Mouse (Mus musculus) embryonic facial prominence, embryonic 11.5 days (tissue): ENCODE data around the gene Prmt2. TPM values are rescaled to one million over a fixed set of nuclear protein-coding genes. Genes with fewer than 3 reads are reported as not detected.

ENCODE experiments used
- ATAC-seq: fragments of 200-750 bp; cut with Nextera tagmentation; replicated peaks from 2 replicates; pipeline ENCODE4 v1.8.0; 2017; ENCODE audit warnings: low read depth; ENCODE audit not compliant: insufficient number of reproducible peaks, low FRiP score, low TSS enrichment
- DNase-seq: peaks from one replicate; pipeline ENCODE4 v3.0.0-alpha.2; 2015; ENCODE audit warnings: low spot score
- H3K27ac ChIP-seq: fragments of 300-500 bp; sonication (generic); replicated peaks from 2 replicates; pipeline ENCODE4 v1.5.1; 2014; ENCODE audit warnings: mild to moderate bottlenecking, low read depth, low read length, control low read depth
- H3K27me3 ChIP-seq: fragments of 300-500 bp; sonication (generic); 2 replicates; pipeline ENCODE4 v1.6.1; 2014; ENCODE audit warnings: mild to moderate bottlenecking, low read length, moderate library complexity, mixed read lengths; ENCODE audit not compliant: control insufficient read depth, insufficient read depth
- H3K36me3 ChIP-seq: fragments of 300-500 bp; sonication (generic); replicated peaks from 2 replicates; pipeline ENCODE4 v1.6.1; 2014; ENCODE audit warnings: low read depth, mild to moderate bottlenecking, low read length, moderate library complexity, mixed read lengths; ENCODE audit not compliant: control insufficient read depth, insufficient read depth
- H3K4me1 ChIP-seq: fragments of 300-500 bp; sonication (generic); 2 replicates; pipeline ENCODE4 v1.6.1; 2014; ENCODE audit warnings: low read length, mixed read lengths; ENCODE audit not compliant: control insufficient read depth, insufficient read depth
- H3K4me2 ChIP-seq: fragments of 300-500 bp; sonication (generic); 2 replicates; pipeline ENCODE4 v1.6.1; 2014; ENCODE audit warnings: low read depth, mild to moderate bottlenecking, control low read depth, low read length, moderate library complexity
- H3K4me3 ChIP-seq: fragments of 300-500 bp; sonication (generic); 2 replicates; pipeline ENCODE4 v1.5.1; 2014; ENCODE audit warnings: low read depth, low read length, control low read depth
- H3K9ac ChIP-seq: fragments of 300-500 bp; sonication (generic); replicated peaks from 2 replicates; pipeline ENCODE4 v1.6.1; 2014; ENCODE audit warnings: mild to moderate bottlenecking, control low read depth, low read length
- H3K9me3 ChIP-seq: fragments of 300-500 bp; sonication (generic); replicated peaks from 2 replicates; pipeline ENCODE4 v1.6.1; 2016; ENCODE audit warnings: mild to moderate bottlenecking, low read length, inconsistent platforms, mixed read lengths; ENCODE audit not compliant: control insufficient read depth
- WGBS: fragments of 180-500 bp; shearing (Covaris S2); extraction: QIAGEN DNeasy Blood & Tissue Kit; methylation state at CpG from one replicate; pipeline ENCODE4 v1.1.7; 2014; 5-methylcytosine and 5-hydroxymethylcytosine counted together
- microRNA counts: library from miRNA; unstranded; fragments of <30 nt; microRNA quantifications from one replicate; lab custom pipeline; 2016
- microRNA-seq: library from miRNA; unstranded; fragments of <30 nt; microRNA quantifications from one replicate; pipeline ENCODE4, GENCODE M21; 2016; ENCODE audit warnings: borderline number of aligned reads
- polyA plus RNA-seq: library from polyadenylated mRNA; unstranded; fragments of >200 nt; fragmentation: Nextera tagmentation; extraction: Ambion mirVana; gene quantifications from 2 replicates; pipeline ENCODE4 v1.2.1, GENCODE M21; 2014

The Prmt2 gene
- polyA plus RNA-seq, 1 experiment from 2014 or later = 65.3 TPM

DNA sequence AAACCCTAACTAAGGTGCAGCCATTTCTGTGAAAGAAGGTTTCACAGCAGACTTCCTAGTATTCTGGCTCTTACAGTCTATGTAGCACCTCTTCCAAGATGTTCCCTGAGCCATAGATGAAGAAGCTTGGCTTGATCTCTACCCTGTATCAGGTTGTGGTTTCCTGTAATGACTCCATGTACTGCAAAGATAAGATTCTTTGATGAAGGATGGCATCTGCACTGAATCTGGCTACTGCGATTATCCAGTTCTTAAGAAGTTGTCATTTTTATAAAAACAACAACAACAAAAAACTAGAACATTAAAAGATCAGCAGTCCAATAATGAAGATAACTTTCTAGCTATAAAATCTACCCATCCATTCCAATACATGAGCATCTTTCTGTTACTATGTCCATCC lies 49.7 kb downstream of the Prmt2 start:
- Histone ChIP-seq H3K36me3 (no peaks in the 10 kb centered on the region), H3K27ac (no peak overlapping the region), H3K27me3 (no peaks in the 10 kb centered on the region), H3K4me3 (no peak overlapping the region), H3K4me1 (no peaks in the 10 kb centered on the region), H3K9me3 (no peaks in the 10 kb centered on the region), H3K9ac (no peak overlapping the region), H3K4me2 (no peak overlapping the region)
- no peak for DNase-seq
- ATAC-seq = no peak
- 95% methylated on average over 1 of the region's 1 CpGs for WGBS

DNA sequence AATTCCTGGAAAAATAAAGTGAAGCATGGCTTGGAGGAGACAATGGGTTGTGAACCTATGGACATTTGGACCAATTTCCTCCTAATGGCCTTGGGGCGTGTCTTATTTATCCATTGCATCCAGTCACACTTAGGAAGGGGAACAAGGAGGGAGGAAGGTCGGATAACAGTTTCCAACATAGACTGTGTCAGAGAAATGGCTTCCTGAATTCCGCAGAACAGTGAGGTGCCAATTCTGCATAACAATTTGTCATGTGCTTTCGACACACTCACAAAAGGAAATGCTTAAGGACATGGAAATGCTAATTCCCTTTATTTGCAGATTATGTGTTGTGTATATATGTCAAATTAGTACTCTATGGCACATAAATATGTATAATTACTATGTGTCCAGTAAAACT lies 52.4 kb downstream of the Prmt2 start:
- H3K4me2 ChIP-seq = no peak overlapping the region
- no peaks in the 10 kb centered on the region for H3K36me3 ChIP-seq
- H3K9ac ChIP-seq = no peak overlapping the region
- no peaks in the 10 kb centered on the region for H3K27me3 ChIP-seq
- no peak overlapping the region for H3K27ac ChIP-seq
- no peak overlapping the region for H3K4me3 ChIP-seq
- no peaks in the 10 kb centered on the region for H3K4me1 ChIP-seq
- DNase-seq (no peak), ATAC-seq (no peak)
- H3K9me3 ChIP-seq = no peaks in the 10 kb centered on the region
- WGBS = 77% methylated on average over 4 of the region's 4 CpGs

DNA sequence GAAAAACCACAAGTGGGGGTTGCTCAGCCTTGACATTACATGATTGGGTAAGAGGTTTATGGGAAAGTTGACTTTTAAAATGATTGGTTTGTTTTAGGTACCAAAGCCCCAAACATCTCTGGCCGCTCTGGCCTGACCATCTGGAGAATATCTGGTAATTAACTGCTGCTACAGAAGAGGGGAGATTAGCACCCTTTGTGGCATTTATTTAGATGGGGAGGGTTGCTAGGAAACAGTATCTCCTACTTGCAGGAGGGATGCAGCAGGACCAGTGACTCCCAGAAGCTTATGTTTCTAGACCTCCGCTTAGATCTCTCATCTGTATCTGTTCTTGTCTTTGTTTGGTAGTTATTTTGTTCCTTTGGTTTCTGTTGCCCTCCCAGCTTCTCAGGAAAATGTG lies 62.8 kb downstream of the Prmt2 start:
- DNase-seq (no peak), ATAC-seq (no peak)
- no peaks in the 10 kb centered on the region for H3K4me1 ChIP-seq
- WGBS = 68% methylated on average over 2 of the region's 2 CpGs
- H3K4me2 ChIP-seq = no peak overlapping the region
- no peak overlapping the region for H3K9ac ChIP-seq
- no peaks in the 10 kb centered on the region for H3K9me3 ChIP-seq
- H3K27ac ChIP-seq = no peak overlapping the region
- no peak overlapping the region for H3K4me3 ChIP-seq
- no peaks in the 10 kb centered on the region for H3K36me3 ChIP-seq
- H3K27me3 ChIP-seq = no peaks in the 10 kb centered on the region

DNA sequence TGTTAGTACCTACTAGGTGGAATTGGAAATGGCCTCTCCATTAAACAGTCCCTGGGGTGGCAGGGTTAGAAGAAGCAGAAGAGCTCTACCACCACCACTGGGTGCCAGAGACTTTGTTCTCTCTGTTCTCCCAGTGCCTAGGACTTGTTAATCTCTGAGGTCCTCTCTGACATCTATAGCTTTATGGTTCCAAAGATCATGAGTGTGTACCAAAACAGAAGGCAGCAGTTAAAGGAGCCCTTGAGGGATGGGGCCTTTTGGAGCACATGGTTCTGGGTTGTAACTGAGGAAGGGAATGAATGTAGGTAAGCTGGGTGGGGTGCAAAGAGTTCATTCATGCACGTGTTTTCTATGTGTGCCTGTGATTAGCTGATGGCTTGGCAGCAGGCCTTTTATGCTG lies 79.7 kb downstream of the Prmt2 start:
- ATAC-seq = no peak
- Histone ChIP-seq H3K4me1 (no peaks in the 10 kb centered on the region), H3K9ac (no peak overlapping the region), H3K4me2 (no peak overlapping the region), H3K27me3 (no peaks in the 10 kb centered on the region), H3K36me3 (no peaks in the 10 kb centered on the region), H3K9me3 (no peaks in the 10 kb centered on the region), H3K27ac (no peak overlapping the region), H3K4me3 (no peak overlapping the region)
- 63% methylated on average over 1 of the region's 1 CpGs for WGBS
- DNase-seq = no peak

DNA sequence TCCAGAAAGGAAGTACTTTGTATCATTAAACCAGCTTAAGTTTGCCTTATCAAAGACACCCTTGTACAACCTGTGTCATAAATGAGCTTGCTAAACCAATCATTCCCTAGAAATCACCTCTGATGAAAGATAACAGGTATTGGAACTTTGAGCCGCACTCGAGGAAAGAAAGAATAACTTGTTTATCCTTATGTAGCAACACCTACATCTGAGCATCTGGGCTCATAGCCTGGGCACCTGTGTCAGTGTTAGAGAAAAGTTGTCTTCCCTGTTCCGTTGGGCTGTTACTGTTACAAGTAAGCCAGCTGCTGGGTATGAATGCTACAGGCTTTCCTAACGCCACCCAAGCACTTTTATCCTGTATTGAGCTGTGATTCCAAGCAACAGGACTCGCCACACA lies 80.1 kb downstream of the Prmt2 start:
- H3K36me3 ChIP-seq = no peaks in the 10 kb centered on the region
- WGBS = 87% methylated on average over 5 of the region's 5 CpGs
- ATAC-seq = no peak
- H3K9ac ChIP-seq = no peak overlapping the region
- DNase-seq = no peak
- no peak overlapping the region for H3K4me2 ChIP-seq
- H3K27ac ChIP-seq = no peak overlapping the region
- H3K4me3 ChIP-seq = no peak overlapping the region
- no peaks in the 10 kb centered on the region for H3K27me3 ChIP-seq
- H3K4me1 ChIP-seq = no peaks in the 10 kb centered on the region
- no peaks in the 10 kb centered on the region for H3K9me3 ChIP-seq

MicroRNA genes within 50 kb of the gene (microRNA counts, 519-probe panel; counts per million panel counts)
- microRNA mmu-miR-678 (lab: Ali Mortazavi, UCI) = not detected

Small RNA genes within 50 kb of the gene (microRNA-seq; reads per million reads assigned to microRNA genes)
- not detected for gene Mir678

Other genes starting within 250 kb of the Prmt2 start
- gene Zfp280b, start 205.2 kb downstream of the Prmt2 start, polyA plus RNA-seq = 37.2 and 37.9 TPM in 2 replicates
- not detected in 2 replicates for gene Slc5a4b, start 126.9 kb downstream of the Prmt2 start, polyA plus RNA-seq
- not detected in 2 replicates for gene Slc5a4a, start 90.4 kb downstream of the Prmt2 start, polyA plus RNA-seq
- gene S100b, start 16.0 kb upstream of the Prmt2 start, polyA plus RNA-seq = 0.14 and 0.32 TPM in 2 replicates
- 3.9 and 4.3 TPM in 2 replicates for gene Dip2a, start 107.4 kb upstream of the Prmt2 start, polyA plus RNA-seq
- gene AC141477.1, start 202.6 kb upstream of the Prmt2 start, polyA plus RNA-seq = not detected in 2 replicates
- gene Pcnt, start 204.9 kb upstream of the Prmt2 start, polyA plus RNA-seq = 12.6 and 14.3 TPM in 2 replicates
- gene 2610028H24Rik, start 211.2 kb upstream of the Prmt2 start, polyA plus RNA-seq = not detected in 2 replicates
- gene Mcm3ap, start 231.1 kb upstream of the Prmt2 start, polyA plus RNA-seq = 64.8 and 76.4 TPM in 2 replicates
- gene Ybey, start 231.2 kb upstream of the Prmt2 start, polyA plus RNA-seq = 5.8 and 6.2 TPM in 2 replicates